Mouse (Mus musculus): ENCODE data around the gene Serinc2.

DNA sequence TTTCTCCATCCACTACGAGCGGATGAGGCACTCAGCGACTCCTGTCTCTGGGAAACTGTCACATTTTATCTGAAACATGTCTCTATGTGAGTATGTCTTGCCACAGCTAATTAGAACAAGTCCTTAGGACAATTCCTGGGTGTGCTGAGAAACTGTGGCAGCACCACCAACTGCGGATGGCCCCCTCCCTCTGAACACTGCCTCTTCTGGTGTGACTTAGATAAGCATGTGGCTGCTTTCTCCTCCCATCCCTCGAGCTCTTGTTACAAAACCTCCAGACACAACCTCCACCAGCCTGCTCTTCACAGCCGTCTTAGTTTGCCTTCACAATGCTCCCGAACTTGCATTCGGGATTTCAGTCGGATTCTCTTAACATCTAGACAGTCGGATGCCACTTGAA, 65.1 kb downstream of the Serinc2 start:
- no peak for TF ChIP-seq CTCF (conservative IDR thresholded peaks at IDR 0.05; ENCODE audit: low read length)
- TF ChIP-seq POU5F1 (IDR thresholded peaks at IDR 0.05; ENCODE audit: borderline replicate concordance, low read length): no peak
- TF ChIP-seq NANOG (IDR thresholded peaks at IDR 0.05; ENCODE audit: borderline replicate concordance, low read length): no peak
